Comparison of ENCODE assay signal across 9 mouse cellular contexts in the genomic region with DNA sequence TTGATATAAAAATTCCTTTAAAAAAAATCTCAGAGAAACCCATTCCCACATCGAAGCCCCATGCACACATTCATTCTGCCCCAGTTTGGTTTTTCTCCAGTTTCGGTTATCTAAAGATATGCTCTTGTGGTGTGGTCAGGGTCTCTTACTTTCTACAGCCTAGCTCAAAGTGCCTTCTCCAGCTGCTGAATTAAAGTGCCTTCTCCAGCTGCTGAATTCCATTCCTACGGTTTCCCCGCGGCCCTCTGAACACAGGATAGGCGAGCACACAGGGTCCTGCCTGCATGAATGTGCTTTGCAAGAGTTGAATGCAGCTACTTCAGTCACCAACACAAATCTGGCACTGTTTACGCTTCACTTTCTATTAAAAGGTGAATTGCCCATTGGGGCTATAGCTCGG. TPM values are rescaled to one million over a fixed set of nuclear protein-coding genes. Genes with fewer than 3 reads are reported as not detected.
DNase-seq lines count a peak whose midpoint lies in the region; ATAC-seq lines count a peak whose summit lies in the region.
"Had no signal": no experiment of that assay in that cellular context is flagged by ENCODE, and none has a peak within 500 bp of the region (broad histone marks: within the 10 kb centered on the region; RNA-seq: fewer than 3 reads in every experiment).

No protein-coding gene starts in this region.

- H3K4me3 ChIP-seq in kidney, embryonic 16.5 days (ENCODE audit: low read length): peak overlapping the region; percentile 83
- peak overlapping the region; percentile 63 for H3K4me3 ChIP-seq in forebrain, embryonic 13.5 days
- peak overlapping the region; percentile 74; the same call in 1 of the 2 replicates for H3K4me3 ChIP-seq in limb, embryonic 11.5 days (ENCODE audit: low read depth, low read length)
- H3K4me3 ChIP-seq in neural tube, embryonic 12.5 days: no peak overlapping the region; the same call in 1 of the 2 replicates

- H3K9me3 ChIP-seq in kidney, embryonic 16.5 days (ENCODE audit: low read length): no peaks in the 10 kb centered on the region
- no peaks in the 10 kb centered on the region for H3K9me3 ChIP-seq in forebrain, embryonic 13.5 days (replicated peaks)
- H3K9me3 ChIP-seq in limb, embryonic 11.5 days (ENCODE audit: control insufficient read depth, low read length): no peaks in the 10 kb centered on the region
- H3K9me3 ChIP-seq in neural tube, embryonic 12.5 days: no peaks in the 10 kb centered on the region

- WGBS in kidney, embryonic 16.5 days: 42% methylated on average over 8 of the region's 8 CpGs
- WGBS in forebrain, embryonic 13.5 days: 38% methylated on average over 8 of the region's 8 CpGs
- WGBS in limb, embryonic 11.5 days: 34% methylated on average over 8 of the region's 8 CpGs
- WGBS in neural tube, embryonic 12.5 days: 33% methylated on average over 8 of the region's 8 CpGs

- H3K9ac ChIP-seq in kidney, embryonic 16.5 days (replicated peaks; ENCODE audit: low read length): no peak overlapping the region
- H3K9ac ChIP-seq in forebrain, embryonic 13.5 days: peak overlapping the region; percentile 69; the same call in 1 of the 2 replicates
- no peak overlapping the region for H3K9ac ChIP-seq in limb, embryonic 11.5 days (ENCODE audit: low read length)
- H3K9ac ChIP-seq in neural tube, embryonic 12.5 days: no peak overlapping the region

- H3K4me2 ChIP-seq in kidney, embryonic 16.5 days (replicated peaks; ENCODE audit: low read depth, low read length): peak overlapping the region; percentile 94
- peak overlapping the region; percentile 100 for H3K4me2 ChIP-seq in forebrain, embryonic 13.5 days
- peak overlapping the region; percentile 93; the same call in 1 of the 2 replicates for H3K4me2 ChIP-seq in limb, embryonic 11.5 days (ENCODE audit: low read depth, severe bottlenecking)
- H3K4me2 ChIP-seq in neural tube, embryonic 12.5 days (replicated peaks): peak overlapping the region; percentile 99

- H3K4me1 ChIP-seq in kidney, embryonic 16.5 days (ENCODE audit: insufficient read depth, low read length): peaks cover 12% of the 10 kb centered on the region; the same call in 1 of the 2 replicates
- peaks cover 20% of the 10 kb centered on the region for H3K4me1 ChIP-seq in forebrain, embryonic 13.5 days
- no peaks in the 10 kb centered on the region; the same call in 1 of the 2 replicates for H3K4me1 ChIP-seq in limb, embryonic 11.5 days (ENCODE audit: control insufficient read depth, insufficient read depth, low read length)
- H3K4me1 ChIP-seq in neural tube, embryonic 12.5 days: peaks cover 13% of the 10 kb centered on the region

- DNase-seq in kidney, postnatal 14 days: no peak
- DNase-seq in limb, embryonic 11.5 days (ENCODE audit: low spot score): peak; percentile 28
- DNase-seq in natural killer cell, adult 2 months (ENCODE audit: low spot score in 2 of 2): no peak
- no peak for DNase-seq in left cerebral cortex, adult 8-10 months (ENCODE audit: low spot score in 2 of 2)
- no peak for DNase-seq in gastrocnemius, adult 8-10 months (ENCODE audit: low spot score in 2 of 2)

- no peaks in the 10 kb centered on the region; the same call in 1 of the 2 replicates for H3K27me3 ChIP-seq in kidney, embryonic 16.5 days (ENCODE audit: insufficient read depth, low read length)
- peaks cover 69% of the 10 kb centered on the region for H3K27me3 ChIP-seq in forebrain, embryonic 13.5 days
- no peaks in the 10 kb centered on the region for H3K27me3 ChIP-seq in limb, embryonic 11.5 days (ENCODE audit: control insufficient read depth, insufficient read depth, low read length)
- H3K27me3 ChIP-seq in neural tube, embryonic 12.5 days (replicated peaks): peaks cover 9% of the 10 kb centered on the region; the same call in 1 of the 2 replicates

- no peak overlapping the region; the same call in 1 of the 2 replicates for H3K27ac ChIP-seq in kidney, embryonic 16.5 days (ENCODE audit: low read length)
- no peak overlapping the region for H3K27ac ChIP-seq in forebrain, embryonic 13.5 days
- H3K27ac ChIP-seq in limb, embryonic 11.5 days (replicated peaks; ENCODE audit: low read depth, low read length): no peak overlapping the region
- no peak overlapping the region for H3K27ac ChIP-seq in neural tube, embryonic 12.5 days

- no peaks in the 10 kb centered on the region for H3K36me3 ChIP-seq in kidney, embryonic 16.5 days (ENCODE audit: insufficient read depth, low read length)
- H3K36me3 ChIP-seq in forebrain, embryonic 13.5 days (ENCODE audit: poor library complexity, severe bottlenecking): no peaks in the 10 kb centered on the region
- no peaks in the 10 kb centered on the region for H3K36me3 ChIP-seq in limb, embryonic 11.5 days (ENCODE audit: control insufficient read depth, insufficient read depth, low read length)
- no peaks in the 10 kb centered on the region for H3K36me3 ChIP-seq in neural tube, embryonic 12.5 days

- no peak for ATAC-seq in kidney, embryonic 16.5 days (ENCODE audit: low FRiP score, low TSS enrichment)
- ATAC-seq in forebrain, embryonic 13.5 days: no peak
- no peak for ATAC-seq in limb, embryonic 11.5 days (ENCODE audit: insufficient number of reproducible peaks, low FRiP score, low TSS enrichment, low read depth)
- no peak for ATAC-seq in neural tube, embryonic 12.5 days (ENCODE audit: low FRiP score, low read depth)

RNA-seq across cellular contexts. Expression of a gene that starts 0.6 kb away (rescaled TPM):
- 17.3 and 18.6 TPM in 2 replicates for polyA plus RNA-seq in kidney, embryonic 16.5 days (2015; fragmentation: Nextera tagmentation; extraction: Ambion mirVana)
- polyA plus RNA-seq in forebrain, embryonic 13.5 days (2015; fragmentation: Nextera tagmentation; extraction: Ambion mirVana): 1.3 and 2.1 TPM in 2 replicates
- 11.2 and 12.4 TPM in 2 replicates for polyA plus RNA-seq in limb, embryonic 11.5 days (2014; fragmentation: Nextera tagmentation; extraction: Ambion mirVana)
- polyA plus RNA-seq in neural tube, embryonic 12.5 days (2016; fragmentation: Nextera tagmentation; extraction: Ambion mirVana): 7.7 and 8.8 TPM in 2 replicates
- total RNA-seq in left cerebral cortex, adult 8-10 months (2022): 10 to 100 TPM; 14.7 to 18.7 (median 16.0) TPM
- total RNA-seq in gastrocnemius, adult 8-10 months (2022): 10 to 100 TPM; 11.7 to 20.0 (median 15.3) TPM

RNA-seq across cellular contexts. Expression of a gene that starts 41.0 kb away (rescaled TPM):
- polyA plus RNA-seq in kidney, embryonic 16.5 days (2015; fragmentation: Nextera tagmentation; extraction: Ambion mirVana): 1.3 and 1.5 TPM in 2 replicates
- polyA plus RNA-seq in forebrain, embryonic 13.5 days (2015; fragmentation: Nextera tagmentation; extraction: Ambion mirVana): 1.1 TPM in 2 replicates
- polyA plus RNA-seq in limb, embryonic 11.5 days (2014; fragmentation: Nextera tagmentation; extraction: Ambion mirVana): 1.5 and 2.0 TPM in 2 replicates
- 1.8 and 2.1 TPM in 2 replicates for polyA plus RNA-seq in neural tube, embryonic 12.5 days (2016; fragmentation: Nextera tagmentation; extraction: Ambion mirVana)
- total RNA-seq in left cerebral cortex, adult 8-10 months (2022): 10 to 100 TPM; 11.3 to 13.8 (median 13.1) TPM
- 1 to 10 TPM; 1.7 to 2.2 (median 2.0) TPM for total RNA-seq in gastrocnemius, adult 8-10 months (2022)
- polyA plus RNA-seq: erythroblast, embryonic 14.5 days had no signal
